Mouse (Mus musculus): ENCODE measurements around the gene Gm16181. TPM values are rescaled to one million over a fixed set of nuclear protein-coding genes. Genes with fewer than 3 reads are reported as not detected.

Gene Gm16181
- polyA plus RNA-seq (2014; fragmentation: Nextera tagmentation; extraction: Ambion mirVana): not detected in 2 replicates

GRCm38 (mm10) chr17:35220156-35220952 is at the start of gene Gm16181:
Gm16181 (plus strand) TSS chr17:35220834.
- 79% methylated on average over 28 of the region's 28 CpGs for WGBS
- H3K4me3 ChIP-seq (ENCODE audit: low read depth, low read length): no peak within 1 kb of the TSS
- no peak within 1 kb of the TSS for H3K9ac ChIP-seq (replicated peaks; ENCODE audit: low read length)
- H3K36me3 ChIP-seq (replicated peaks; ENCODE audit: control insufficient read depth, insufficient read depth, low read depth, low read length): peaks cover 4% of the 10 kb centered on the region; the same call in 1 of the 2 replicates
- H3K27me3 ChIP-seq (ENCODE audit: control insufficient read depth, insufficient read depth, low read length): no peaks in the 10 kb centered on the region
- no peak within 1 kb of the TSS for H3K27ac ChIP-seq (replicated peaks; ENCODE audit: low read depth, low read length)
- DNase-seq (ENCODE audit: low spot score): no peak
- H3K9me3 ChIP-seq (replicated peaks; ENCODE audit: control insufficient read depth, low read length): no peaks in the 10 kb centered on the region
- ATAC-seq (replicated peaks; ENCODE audit: insufficient number of reproducible peaks, low FRiP score, low TSS enrichment, low read depth): no peak
- no peak within 1 kb of the TSS for H3K4me2 ChIP-seq (ENCODE audit: low read depth, low read length)
- no peaks in the 10 kb centered on the region for H3K4me1 ChIP-seq (ENCODE audit: control insufficient read depth, insufficient read depth, low read length)

DNA sequence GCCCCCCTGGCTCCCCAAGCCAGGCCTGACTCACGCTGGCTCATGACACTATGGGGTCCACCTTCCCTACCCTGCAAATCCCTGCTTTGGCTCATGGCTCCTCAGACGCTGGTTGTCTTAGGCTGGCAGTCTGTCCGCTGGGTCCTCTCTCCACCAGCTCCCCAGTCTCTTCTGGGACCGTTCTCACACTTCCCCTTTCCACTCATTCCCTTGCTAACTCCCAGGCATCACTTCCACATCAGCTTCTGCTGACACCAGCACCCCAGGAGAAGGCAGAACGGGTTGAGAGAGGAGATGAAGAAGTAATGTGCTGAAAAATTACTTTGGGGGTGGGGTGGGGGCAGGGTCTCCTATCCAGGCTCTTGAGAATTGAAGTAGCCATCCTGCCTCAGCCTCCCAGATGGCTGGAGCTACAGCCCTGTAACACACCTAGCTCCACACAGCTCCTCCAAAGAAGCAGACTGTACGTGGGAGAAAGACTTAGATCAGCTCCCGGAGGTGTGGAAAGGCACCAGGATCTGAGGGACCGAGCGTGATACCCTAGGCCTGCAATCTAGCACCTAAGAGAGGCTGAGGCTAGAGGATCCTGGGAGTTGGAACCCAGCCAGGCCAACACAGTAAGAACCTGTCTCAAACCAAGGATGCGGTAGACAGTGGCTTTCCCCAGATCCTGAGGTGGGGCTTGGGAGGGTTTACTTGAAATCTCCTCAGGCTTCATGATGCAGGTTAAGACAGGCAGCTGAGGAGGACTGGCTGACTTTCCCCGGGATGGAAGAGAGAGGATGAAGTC is 48.0 kb upstream of the Gm16181 start:
- no peak for ATAC-seq (replicated peaks; ENCODE audit: insufficient number of reproducible peaks, low FRiP score, low TSS enrichment, low read depth)
- H3K9me3 ChIP-seq (replicated peaks; ENCODE audit: control insufficient read depth, low read length): no peaks in the 10 kb centered on the region
- no peak overlapping the region for H3K4me2 ChIP-seq (ENCODE audit: low read depth, low read length)
- no peak overlapping the region for H3K4me3 ChIP-seq (ENCODE audit: low read depth, low read length)
- WGBS: 72% methylated on average over 11 of the region's 11 CpGs
- no peak overlapping the region for H3K27ac ChIP-seq (replicated peaks; ENCODE audit: low read depth, low read length)
- no peaks in the 10 kb centered on the region for H3K4me1 ChIP-seq (ENCODE audit: control insufficient read depth, insufficient read depth, low read length)
- H3K27me3 ChIP-seq (ENCODE audit: control insufficient read depth, insufficient read depth, low read length): no peaks in the 10 kb centered on the region
- H3K36me3 ChIP-seq (replicated peaks; ENCODE audit: control insufficient read depth, insufficient read depth, low read depth, low read length): no peaks in the 10 kb centered on the region
- no peak overlapping the region for H3K9ac ChIP-seq (replicated peaks; ENCODE audit: low read length)
- no peak for DNase-seq (ENCODE audit: low spot score)

DNA sequence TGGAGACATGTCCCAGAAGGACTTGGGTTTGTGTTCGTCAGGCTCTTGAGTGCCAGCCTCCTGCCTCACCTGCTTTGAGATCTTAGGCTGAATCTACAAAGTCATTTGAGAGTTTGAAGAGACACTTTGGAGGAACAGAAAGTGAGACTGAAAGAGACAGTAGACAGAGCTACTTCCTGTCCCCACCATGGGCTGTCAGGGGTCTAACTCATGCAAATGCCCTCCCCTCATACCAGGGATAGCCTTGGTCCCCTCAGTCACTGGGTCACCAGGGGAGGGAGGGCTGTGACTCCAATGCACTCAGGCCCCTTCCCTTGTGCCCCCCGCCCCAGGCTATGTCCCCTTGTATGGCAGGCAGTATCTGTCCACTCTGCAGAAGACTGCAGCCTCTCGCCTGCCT is 47.3 kb upstream of the Gm16181 start:
- WGBS: 70% methylated on average over 3 of the region's 3 CpGs
- H3K9ac ChIP-seq (replicated peaks; ENCODE audit: low read length): no peak overlapping the region
- ATAC-seq (replicated peaks; ENCODE audit: insufficient number of reproducible peaks, low FRiP score, low TSS enrichment, low read depth): no peak

GRCm38 (mm10) chr17:35174201-35174977 is 46.2 kb upstream of the Gm16181 start:
- Histone ChIP-seq H3K4me1 (ENCODE audit: control insufficient read depth, insufficient read depth, low read length) (no peaks in the 10 kb centered on the region), H3K36me3 (replicated peaks; ENCODE audit: control insufficient read depth, insufficient read depth, low read depth, low read length) (no peaks in the 10 kb centered on the region), H3K9me3 (replicated peaks; ENCODE audit: control insufficient read depth, low read length) (no peaks in the 10 kb centered on the region), H3K27me3 (ENCODE audit: control insufficient read depth, insufficient read depth, low read length) (no peaks in the 10 kb centered on the region), H3K27ac (replicated peaks; ENCODE audit: low read depth, low read length) (no peak overlapping the region), H3K4me2 (ENCODE audit: low read depth, low read length) (no peak overlapping the region), H3K9ac (replicated peaks; ENCODE audit: low read length) (no peak overlapping the region), H3K4me3 (ENCODE audit: low read depth, low read length) (no peak overlapping the region)
- no peak for ATAC-seq (replicated peaks; ENCODE audit: insufficient number of reproducible peaks, low FRiP score, low TSS enrichment, low read depth)
- 65% methylated on average over 8 of the region's 8 CpGs for WGBS
- DNase-seq (ENCODE audit: low spot score): no peak

More for the DNA sequence above, 47.3 kb upstream of the Gm16181 start:
- Histone ChIP-seq H3K4me2 (ENCODE audit: low read depth, low read length) (no peak overlapping the region), H3K4me1 (ENCODE audit: control insufficient read depth, insufficient read depth, low read length) (no peaks in the 10 kb centered on the region), H3K36me3 (replicated peaks; ENCODE audit: control insufficient read depth, insufficient read depth, low read depth, low read length) (no peaks in the 10 kb centered on the region), H3K4me3 (ENCODE audit: low read depth, low read length) (no peak overlapping the region), H3K9me3 (replicated peaks; ENCODE audit: control insufficient read depth, low read length) (no peaks in the 10 kb centered on the region), H3K27me3 (ENCODE audit: control insufficient read depth, insufficient read depth, low read length) (no peaks in the 10 kb centered on the region), H3K27ac (replicated peaks; ENCODE audit: low read depth, low read length) (no peak overlapping the region)
- no peak for DNase-seq (ENCODE audit: low spot score)

- no peak overlapping the region for H3K27ac ChIP-seq (replicated peaks; ENCODE audit: low read depth, low read length)
- 77% methylated on average over 6 of the region's 6 CpGs for WGBS
- ATAC-seq (replicated peaks; ENCODE audit: insufficient number of reproducible peaks, low FRiP score, low TSS enrichment, low read depth): no peak
- H3K4me1 ChIP-seq (ENCODE audit: control insufficient read depth, insufficient read depth, low read length): no peaks in the 10 kb centered on the region
- H3K4me3 ChIP-seq (ENCODE audit: low read depth, low read length): no peak overlapping the region
- H3K4me2 ChIP-seq (ENCODE audit: low read depth, low read length): no peak overlapping the region
- no peaks in the 10 kb centered on the region for H3K36me3 ChIP-seq (replicated peaks; ENCODE audit: control insufficient read depth, insufficient read depth, low read depth, low read length)
- H3K9me3 ChIP-seq (replicated peaks; ENCODE audit: control insufficient read depth, low read length): no peaks in the 10 kb centered on the region
- no peak for DNase-seq (ENCODE audit: low spot score)
- no peaks in the 10 kb centered on the region for H3K27me3 ChIP-seq (ENCODE audit: control insufficient read depth, insufficient read depth, low read length)
- no peak overlapping the region for H3K9ac ChIP-seq (replicated peaks; ENCODE audit: low read length)
These were observed 45.3 kb upstream of the Gm16181 start for GRCm38 (mm10) chr17:35175382-35175781.

DNA sequence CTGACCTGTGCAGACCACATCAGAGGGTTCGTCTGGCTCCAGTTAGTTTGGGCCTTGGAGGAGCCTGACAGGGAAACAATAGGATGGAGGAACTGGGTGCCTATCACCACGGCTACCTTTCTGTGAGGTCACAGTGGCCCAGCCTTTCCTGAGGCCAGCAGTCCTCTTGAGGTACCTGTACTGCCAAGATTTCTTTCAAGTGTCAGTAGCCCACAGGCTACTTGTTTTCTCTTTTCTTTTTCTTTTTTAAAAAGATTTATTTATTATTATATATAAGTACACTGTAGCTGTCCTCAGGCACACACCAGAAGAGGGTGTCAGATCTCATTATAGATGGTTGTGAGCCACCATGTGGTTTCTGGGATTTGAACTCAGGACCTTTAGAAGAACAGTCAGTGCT is 44.7 kb upstream of the Gm16181 start, which contains the start of gene Aif1:
Aif1 (minus strand) TSS at position 101 of the 400 bp plus-strand sequence.
- no peaks in the 10 kb centered on the region for H3K4me1 ChIP-seq (ENCODE audit: control insufficient read depth, insufficient read depth, low read length)
- no peak within 1 kb of the TSS for H3K4me3 ChIP-seq (ENCODE audit: low read depth, low read length)
- no peaks in the 10 kb centered on the region for H3K36me3 ChIP-seq (replicated peaks; ENCODE audit: control insufficient read depth, insufficient read depth, low read depth, low read length)
- no peaks in the 10 kb centered on the region for H3K27me3 ChIP-seq (ENCODE audit: control insufficient read depth, insufficient read depth, low read length)
- H3K4me2 ChIP-seq (ENCODE audit: low read depth, low read length): no peak within 1 kb of the TSS
- DNase-seq (ENCODE audit: low spot score) (no peak), ATAC-seq (replicated peaks; ENCODE audit: insufficient number of reproducible peaks, low FRiP score, low TSS enrichment, low read depth) (no peak)
- H3K27ac ChIP-seq (replicated peaks; ENCODE audit: low read depth, low read length): no peak within 1 kb of the TSS
- no peak within 1 kb of the TSS for H3K9ac ChIP-seq (replicated peaks; ENCODE audit: low read length)
- WGBS: 42% methylated on average over 2 of the region's 2 CpGs
- H3K9me3 ChIP-seq (replicated peaks; ENCODE audit: control insufficient read depth, low read length): no peaks in the 10 kb centered on the region

DNA sequence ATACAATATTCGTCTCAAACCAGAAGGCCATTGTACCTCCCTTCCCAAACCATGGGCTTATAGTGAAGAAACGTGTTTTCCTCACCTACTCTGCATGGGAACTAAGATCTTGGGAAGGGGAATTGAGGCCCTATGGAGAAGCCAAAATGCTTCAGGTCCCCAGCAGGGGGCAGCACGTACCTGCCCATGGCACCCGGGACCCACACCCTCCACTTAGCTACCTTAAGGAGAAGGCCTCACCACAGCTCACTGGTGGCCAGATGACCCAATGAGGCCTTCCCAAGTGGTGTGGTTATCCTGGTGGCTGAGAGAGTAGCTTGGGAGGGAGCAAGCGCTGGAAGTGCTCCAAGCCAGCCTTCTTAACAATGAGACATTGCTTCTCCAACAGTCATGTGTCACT is 42.1 kb upstream of the Gm16181 start:
- ATAC-seq (replicated peaks; ENCODE audit: insufficient number of reproducible peaks, low FRiP score, low TSS enrichment, low read depth): peak; percentile 76
- Histone ChIP-seq H3K4me2 (ENCODE audit: low read depth, low read length) (no peak overlapping the region), H3K36me3 (replicated peaks; ENCODE audit: control insufficient read depth, insufficient read depth, low read depth, low read length) (no peaks in the 10 kb centered on the region), H3K4me1 (ENCODE audit: control insufficient read depth, insufficient read depth, low read length) (no peaks in the 10 kb centered on the region), H3K9ac (replicated peaks; ENCODE audit: low read length) (no peak overlapping the region), H3K27ac (replicated peaks; ENCODE audit: low read depth, low read length) (no peak overlapping the region), H3K4me3 (ENCODE audit: low read depth, low read length) (no peak overlapping the region), H3K9me3 (replicated peaks; ENCODE audit: control insufficient read depth, low read length) (no peaks in the 10 kb centered on the region), H3K27me3 (ENCODE audit: control insufficient read depth, insufficient read depth, low read length) (no peaks in the 10 kb centered on the region)
- 11% methylated on average over 5 of the region's 5 CpGs for WGBS
- peak; percentile 79 for DNase-seq (ENCODE audit: low spot score)

Measured in embryonic facial prominence, embryonic 11.5 days (tissue).